Mouse (Mus musculus) forebrain, embryonic 11.5 days (tissue): ENCODE data around the gene Nmrk1. TPM values are rescaled to one million over a fixed set of nuclear protein-coding genes. Genes with fewer than 3 reads are reported as not detected.

ENCODE experiments used
- ATAC-seq: fragments of 200-750 bp; cut with Nextera tagmentation; replicated peaks from 2 replicates; pipeline ENCODE4 v1.8.0; 2017; ENCODE audit warnings: moderate TSS enrichment; ENCODE audit not compliant: low FRiP score
- DNase-seq: peaks from one replicate; pipeline ENCODE4 v3.0.0-alpha.2; 2017; ENCODE audit warnings: low spot score
- H3K27ac ChIP-seq: fragments of 300-500 bp; sonication (generic); 2 replicates; pipeline ENCODE4 v1.5.1; 2014; ENCODE audit warnings: low read depth, low read length
- H3K27me3 ChIP-seq: fragments of 300-500 bp; sonication (generic); 2 replicates; pipeline ENCODE4 v1.6.1; 2014; ENCODE audit warnings: mild to moderate bottlenecking, low read length, mixed read lengths; ENCODE audit not compliant: control insufficient read depth, insufficient read depth
- H3K36me3 ChIP-seq: fragments of 300-500 bp; sonication (generic); 2 replicates; pipeline ENCODE4 v1.6.1; 2014; ENCODE audit warnings: mild to moderate bottlenecking, low read length, moderate library complexity, mixed read lengths; ENCODE audit not compliant: control insufficient read depth, insufficient read depth
- H3K4me1 ChIP-seq: fragments of 300-500 bp; sonication (generic); replicated peaks from 2 replicates; pipeline ENCODE4 v1.6.1; 2014; ENCODE audit warnings: low read length, mixed read lengths; ENCODE audit not compliant: control insufficient read depth, insufficient read depth
- H3K4me2 ChIP-seq: fragments of 300-500 bp; sonication (generic); 2 replicates; pipeline ENCODE4 v1.6.1; 2014; ENCODE audit warnings: low read depth, mild to moderate bottlenecking, low read length, moderate library complexity, mixed read lengths; ENCODE audit not compliant: severe bottlenecking
- H3K4me3 ChIP-seq: fragments of 300-500 bp; sonication (generic); 2 replicates; pipeline ENCODE4 v1.5.1; 2014; ENCODE audit warnings: low read depth, low read length
- H3K9ac ChIP-seq: fragments of 300-500 bp; sonication (generic); 2 replicates; pipeline ENCODE4 v1.6.1; 2014; ENCODE audit warnings: low read length
- H3K9me3 ChIP-seq: fragments of 300-500 bp; sonication (generic); 2 replicates; pipeline ENCODE4 v1.6.1; 2016; ENCODE audit warnings: low read length, mixed read lengths; ENCODE audit not compliant: control insufficient read depth
- WGBS: fragments of 180-500 bp; shearing (Covaris S2); extraction: QIAGEN DNeasy Blood & Tissue Kit; methylation state at CpG from one replicate; pipeline ENCODE4 v1.1.7; 2014; 5-methylcytosine and 5-hydroxymethylcytosine counted together
- polyA plus RNA-seq: library from polyadenylated mRNA; unstranded; fragments of >200 nt; fragmentation: Nextera tagmentation; extraction: Ambion mirVana; gene quantifications from 2 replicates; pipeline ENCODE4 v1.2.1, GENCODE M21; 2014

The Nmrk1 gene
- polyA plus RNA-seq, 1 experiment from 2014 or later, result 6.1 TPM

DNA sequence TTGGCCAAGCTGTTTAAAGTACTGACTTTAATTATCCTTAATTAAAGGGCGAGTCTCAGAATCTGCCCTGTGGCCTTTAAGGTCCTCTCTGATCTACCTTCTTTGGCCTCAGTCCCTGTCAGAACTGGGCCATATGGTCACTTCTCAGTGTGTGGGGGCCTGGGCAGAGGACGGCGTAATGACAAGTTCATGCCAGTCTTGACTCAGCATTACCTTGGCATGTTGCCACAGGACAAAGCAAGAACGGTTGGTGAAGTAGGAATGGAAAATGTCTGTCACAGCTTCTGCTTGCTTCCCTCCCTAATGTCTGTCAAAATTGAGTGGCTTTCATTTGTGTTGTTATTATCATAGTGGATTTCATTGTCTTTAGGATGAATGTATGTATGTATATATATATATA, 20.8 kb downstream of the Nmrk1 start:
- Histone ChIP-seq H3K4me3 (no peak overlapping the region), H3K9ac (no peak overlapping the region), H3K4me2 (no peak overlapping the region), H3K4me1 (no peaks in the 10 kb centered on the region), H3K9me3 (no peaks in the 10 kb centered on the region), H3K36me3 (no peaks in the 10 kb centered on the region), H3K27ac (no peak overlapping the region), H3K27me3 (no peaks in the 10 kb centered on the region)
- 80% methylated on average over 4 of the region's 4 CpGs for WGBS
- no peak for DNase-seq
- no peak for ATAC-seq

GRCm38 (mm10) chr19:18653058-18653457, 21.3 kb downstream of the Nmrk1 start:
- no peak overlapping the region for H3K4me3 ChIP-seq
- no peak overlapping the region for H3K27ac ChIP-seq
- no peaks in the 10 kb centered on the region for H3K36me3 ChIP-seq
- H3K9ac ChIP-seq, result no peak overlapping the region
- no peak overlapping the region for H3K4me2 ChIP-seq
- no peak for DNase-seq
- no peaks in the 10 kb centered on the region for H3K4me1 ChIP-seq
- H3K9me3 ChIP-seq, result no peaks in the 10 kb centered on the region
- H3K27me3 ChIP-seq, result no peaks in the 10 kb centered on the region
- WGBS, result 91% methylated on average over 6 of the region's 6 CpGs
- ATAC-seq, result no peak

DNA sequence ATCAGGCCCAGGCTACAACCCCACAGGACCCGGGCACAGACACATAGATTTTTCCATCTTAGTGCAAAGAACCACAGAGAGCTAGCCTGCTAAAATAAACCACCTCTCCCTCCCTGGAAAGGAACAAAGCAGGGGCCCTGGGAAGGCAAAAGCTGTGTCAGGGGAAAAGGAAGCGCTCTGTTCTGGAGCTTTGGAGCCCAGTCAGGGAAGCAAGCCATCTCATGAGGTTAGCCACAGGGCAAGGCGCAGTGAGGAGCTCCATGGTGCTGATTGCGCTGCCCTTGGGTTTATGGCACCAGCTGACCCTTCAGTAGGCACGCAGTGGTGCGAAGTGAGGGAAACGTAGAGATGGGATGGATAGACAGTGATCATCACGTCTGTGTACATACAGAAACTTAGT, 22.6 kb downstream of the Nmrk1 start:
- DNase-seq (no peak), ATAC-seq (no peak)
- no peak overlapping the region for H3K9ac ChIP-seq
- no peak overlapping the region for H3K4me2 ChIP-seq
- no peaks in the 10 kb centered on the region for H3K36me3 ChIP-seq
- 90% methylated on average over 8 of the region's 8 CpGs for WGBS
- no peaks in the 10 kb centered on the region for H3K4me1 ChIP-seq
- no peak overlapping the region for H3K27ac ChIP-seq
- no peak overlapping the region for H3K4me3 ChIP-seq
- H3K27me3 ChIP-seq, result no peaks in the 10 kb centered on the region
- no peaks in the 10 kb centered on the region for H3K9me3 ChIP-seq

DNA sequence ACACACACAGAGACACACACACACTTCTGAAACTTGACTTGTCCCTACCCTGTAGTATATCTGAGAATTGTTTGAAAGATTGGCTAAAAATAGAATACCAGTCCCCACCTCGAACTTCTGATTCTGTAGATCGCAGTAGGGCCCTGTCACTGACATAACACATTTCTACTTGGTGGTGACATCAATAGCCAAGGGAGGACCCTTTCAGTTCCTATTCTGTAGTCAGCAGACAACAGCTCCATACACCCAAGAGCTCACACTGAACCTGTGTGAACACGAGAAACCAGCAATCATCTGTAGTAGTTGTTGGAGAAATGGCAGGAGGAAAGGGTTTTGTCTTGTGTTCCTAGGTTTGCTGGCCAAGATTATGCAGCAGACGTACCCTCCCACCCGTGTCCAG, 23.2 kb downstream of the Nmrk1 start:
- H3K4me2 ChIP-seq, result no peak overlapping the region
- DNase-seq (no peak), ATAC-seq (no peak)
- WGBS, result 84% methylated on average over 5 of the region's 5 CpGs
- H3K36me3 ChIP-seq, result no peaks in the 10 kb centered on the region
- no peaks in the 10 kb centered on the region for H3K9me3 ChIP-seq
- H3K9ac ChIP-seq, result no peak overlapping the region
- H3K27me3 ChIP-seq, result no peaks in the 10 kb centered on the region
- no peak overlapping the region for H3K4me3 ChIP-seq
- no peaks in the 10 kb centered on the region for H3K4me1 ChIP-seq
- no peak overlapping the region for H3K27ac ChIP-seq

DNA sequence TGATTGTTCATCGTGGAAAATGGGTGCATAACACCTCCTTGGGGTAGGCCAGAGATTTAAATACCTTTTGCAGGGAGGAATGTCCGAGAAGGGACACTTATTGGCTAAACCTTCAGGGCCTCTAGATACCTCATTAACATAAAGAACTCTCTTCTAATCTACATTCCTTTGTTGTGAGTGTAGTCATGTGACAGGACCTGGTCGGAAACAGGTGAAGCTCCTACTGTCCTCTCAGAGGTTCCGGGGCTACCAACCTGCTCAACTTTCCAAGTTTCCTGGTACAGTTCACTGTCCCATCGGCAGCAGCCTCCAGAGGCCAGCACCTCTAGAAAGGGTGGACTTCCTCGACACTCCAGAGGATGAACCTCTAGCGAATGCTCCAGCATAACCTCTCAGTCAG, 24.2 kb downstream of the Nmrk1 start:
- no peaks in the 10 kb centered on the region for H3K4me1 ChIP-seq
- ATAC-seq, result no peak
- H3K9ac ChIP-seq, result no peak overlapping the region
- no peak overlapping the region for H3K4me3 ChIP-seq
- no peaks in the 10 kb centered on the region for H3K27me3 ChIP-seq
- H3K27ac ChIP-seq, result no peak overlapping the region
- H3K9me3 ChIP-seq, result no peaks in the 10 kb centered on the region
- no peak overlapping the region for H3K4me2 ChIP-seq
- DNase-seq, result no peak
- no peaks in the 10 kb centered on the region for H3K36me3 ChIP-seq
- WGBS, result 84% methylated on average over 7 of the region's 7 CpGs

- Histone ChIP-seq H3K27ac (no peak overlapping the region), H3K9me3 (no peaks in the 10 kb centered on the region), H3K4me1 (no peaks in the 10 kb centered on the region), H3K27me3 (no peaks in the 10 kb centered on the region), H3K4me3 (no peak overlapping the region), H3K36me3 (no peaks in the 10 kb centered on the region), H3K9ac (no peak overlapping the region), H3K4me2 (no peak overlapping the region)
- 72% methylated on average over 4 of the region's 4 CpGs for WGBS
- ATAC-seq (no peak), DNase-seq (no peak)
Measured at GRCm38 (mm10) chr19:18658473-18658872, 26.7 kb downstream of the Nmrk1 start.

DNA sequence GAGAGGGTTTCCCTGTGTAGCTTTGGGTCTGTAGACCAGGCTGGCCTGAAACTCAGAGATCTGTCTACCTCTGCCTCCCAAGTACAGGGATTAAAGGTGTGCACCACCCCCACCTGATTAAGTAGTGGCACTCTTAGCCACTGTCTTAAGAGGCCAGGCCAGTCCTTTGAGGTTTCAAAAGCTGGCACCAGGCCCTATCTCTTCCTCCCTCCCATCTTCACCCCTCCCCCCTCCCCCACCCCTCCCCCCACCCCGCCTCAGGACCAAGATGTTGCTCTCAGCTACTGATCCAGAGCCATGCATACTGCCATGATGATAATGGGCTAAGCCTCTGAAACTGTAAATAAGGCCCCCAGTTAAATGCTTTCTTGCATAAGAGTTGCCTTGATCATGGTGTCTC, 27.6 kb downstream of the Nmrk1 start:
- WGBS, result no CpG with 5 or more reads among the region's 1 CpGs
- DNase-seq (no peak), ATAC-seq (no peak)
- no peaks in the 10 kb centered on the region for H3K27me3 ChIP-seq
- no peak overlapping the region for H3K27ac ChIP-seq
- no peak overlapping the region for H3K4me2 ChIP-seq
- no peaks in the 10 kb centered on the region for H3K4me1 ChIP-seq
- H3K9ac ChIP-seq, result no peak overlapping the region
- H3K9me3 ChIP-seq, result no peaks in the 10 kb centered on the region
- H3K4me3 ChIP-seq, result no peak overlapping the region
- H3K36me3 ChIP-seq, result no peaks in the 10 kb centered on the region

GRCm38 (mm10) chr19:18660466-18660865, 28.7 kb downstream of the Nmrk1 start:
- DNase-seq (no peak), ATAC-seq (no peak)
- Histone ChIP-seq H3K9ac (no peak overlapping the region), H3K4me1 (no peaks in the 10 kb centered on the region), H3K9me3 (no peaks in the 10 kb centered on the region), H3K27me3 (no peaks in the 10 kb centered on the region), H3K27ac (no peak overlapping the region), H3K4me2 (no peak overlapping the region), H3K36me3 (no peaks in the 10 kb centered on the region), H3K4me3 (no peak overlapping the region)
- 85% methylated on average over 3 of the region's 3 CpGs for WGBS

GRCm38 (mm10) chr19:18661683-18662082, 29.9 kb downstream of the Nmrk1 start:
- Histone ChIP-seq H3K4me3 (no peak overlapping the region), H3K27ac (no peak overlapping the region), H3K27me3 (no peaks in the 10 kb centered on the region), H3K4me1 (no peaks in the 10 kb centered on the region), H3K36me3 (no peaks in the 10 kb centered on the region), H3K9ac (no peak overlapping the region), H3K9me3 (no peaks in the 10 kb centered on the region), H3K4me2 (no peak overlapping the region)
- DNase-seq (no peak), ATAC-seq (no peak)
- 52% methylated on average over 1 of the region's 1 CpGs for WGBS
